Mouse (Mus musculus) ovary, postnatal 14 days (tissue): Measurements from ENCODE around the gene Jmjd1c.
A peak's percentile ranks its signal among the peaks of the same experiment; 100 is the strongest.

Experiments
- DNase-seq: peaks from one replicate; pipeline ENCODE4 v3.0.0; 2022; ENCODE audit warnings: low spot score

Gene Jmjd1c

DNA sequence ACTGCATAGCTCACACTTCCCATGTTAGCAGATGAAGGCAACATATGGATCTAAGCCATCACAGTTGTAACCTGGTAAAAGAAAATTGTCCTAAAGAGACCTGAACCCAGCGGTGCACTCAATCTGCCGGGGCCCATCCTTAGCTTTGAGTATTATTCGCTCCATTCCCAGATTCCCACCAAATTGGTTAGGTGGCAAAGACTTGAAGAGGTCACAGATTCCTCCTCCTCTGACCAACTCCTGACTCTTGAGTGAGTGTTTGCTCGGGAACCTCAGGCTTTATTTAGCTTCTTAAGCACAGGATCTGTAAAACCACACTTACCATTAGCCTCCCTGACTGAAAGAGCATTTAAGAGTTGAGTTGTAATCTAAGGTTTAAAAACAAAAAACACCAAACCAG, 23.3 kb upstream of the Jmjd1c start:
- no peak for DNase-seq

DNA sequence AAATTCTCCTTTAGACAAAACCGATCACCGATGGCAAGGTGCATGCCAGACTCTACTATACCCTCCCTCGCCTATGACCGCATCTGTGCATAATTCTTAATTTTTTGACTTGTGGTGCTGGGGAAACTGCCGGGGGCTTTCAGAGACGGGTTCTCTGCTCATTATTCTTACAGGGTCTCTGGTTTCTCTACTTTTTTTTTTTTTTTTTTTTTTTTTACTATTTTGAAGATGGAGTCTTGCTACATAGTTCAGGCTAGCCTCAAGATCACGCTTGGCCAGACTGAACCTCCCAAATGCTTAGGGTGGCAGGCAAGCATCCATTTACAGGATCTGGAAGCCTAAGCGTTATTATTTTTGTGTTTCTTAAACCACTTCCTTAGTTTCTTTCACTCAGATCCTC, 22.3 kb upstream of the Jmjd1c start:
- no peak for DNase-seq

GRCm38 (mm10) chr10:67075931-67076878, 19.7 kb upstream of the Jmjd1c start:
- DNase-seq = no peak

DNA sequence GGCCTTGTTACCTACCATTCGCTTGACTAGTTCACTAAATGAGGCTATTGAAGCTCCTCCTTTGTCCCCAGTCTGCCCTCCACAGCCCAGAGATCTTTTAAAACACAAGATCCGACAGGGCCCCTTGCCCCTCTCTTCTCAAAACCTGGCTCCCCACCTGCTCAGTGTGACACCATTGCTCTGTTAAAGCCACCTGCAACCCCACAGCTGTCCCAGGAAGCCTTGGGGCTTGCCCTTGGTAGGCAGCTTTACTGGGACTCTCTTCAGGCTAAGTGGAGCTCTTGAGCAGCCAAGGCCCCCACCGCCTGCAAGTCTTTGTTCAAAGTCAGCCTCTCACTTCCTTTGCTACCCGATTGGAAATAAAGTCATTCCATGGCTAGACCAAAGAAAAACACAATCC, 16.9 kb upstream of the Jmjd1c start:
- DNase-seq = no peak

DNA sequence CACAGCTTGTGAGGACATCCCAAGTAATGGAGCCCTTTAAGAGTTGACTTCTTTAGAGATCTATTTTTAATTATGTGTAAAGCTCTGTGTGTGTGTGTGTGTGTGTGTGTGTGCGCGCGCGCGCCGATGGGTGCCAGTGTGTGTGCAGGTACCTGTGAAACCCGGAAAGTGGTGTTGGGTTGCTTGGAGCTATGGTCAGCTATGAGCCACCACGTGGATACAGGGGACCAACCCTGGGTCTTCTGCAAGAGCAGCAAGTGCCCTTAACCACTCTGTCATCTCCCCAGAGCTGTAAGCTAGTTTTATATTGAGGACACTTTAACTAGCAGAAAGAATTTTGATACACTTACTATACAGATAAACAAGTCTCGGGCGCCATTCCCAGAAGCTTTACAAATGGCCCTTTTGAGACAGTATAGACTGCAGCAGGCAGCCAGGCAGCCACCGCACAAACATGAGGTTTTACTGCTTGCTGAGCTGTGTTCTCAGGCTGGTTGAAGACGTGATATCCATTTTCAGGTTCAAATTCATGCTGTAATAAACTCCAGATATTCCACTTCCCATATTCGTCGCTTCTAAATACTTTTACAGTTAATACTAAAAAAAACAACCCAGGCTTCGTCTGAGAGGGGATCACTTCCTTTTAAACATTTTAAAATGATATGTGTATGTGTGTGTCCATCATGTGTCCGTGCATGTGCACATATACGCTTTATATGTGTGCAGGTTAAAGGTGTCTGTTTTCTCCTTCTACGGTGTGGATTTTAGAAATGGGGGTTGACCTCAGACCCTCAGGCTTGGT, 14.5 kb upstream of the Jmjd1c start:
- no peak for DNase-seq

DNA sequence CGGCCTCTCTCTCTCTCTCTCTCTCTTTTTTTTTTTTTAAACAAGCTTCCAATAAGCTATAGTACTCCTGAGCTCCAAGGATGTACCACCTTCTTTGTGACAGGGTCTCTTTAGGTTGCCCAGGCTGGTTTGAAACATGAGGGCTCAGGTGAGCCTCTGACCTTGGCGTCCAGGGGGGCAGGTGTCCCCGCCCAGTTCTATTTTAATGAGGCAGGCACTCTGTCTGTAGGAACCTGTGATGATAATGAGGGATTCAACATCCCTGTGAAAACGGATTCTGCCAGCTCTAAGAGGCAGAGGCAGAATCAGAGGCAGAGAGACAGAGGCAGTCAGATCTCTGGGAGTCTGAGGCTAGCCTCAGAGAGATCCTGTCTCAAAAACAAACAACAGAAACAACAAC, 13.4 kb upstream of the Jmjd1c start:
- no peak for DNase-seq

GRCm38 (mm10) chr10:67083446-67084166, 12.3 kb upstream of the Jmjd1c start:
- no peak for DNase-seq

DNA sequence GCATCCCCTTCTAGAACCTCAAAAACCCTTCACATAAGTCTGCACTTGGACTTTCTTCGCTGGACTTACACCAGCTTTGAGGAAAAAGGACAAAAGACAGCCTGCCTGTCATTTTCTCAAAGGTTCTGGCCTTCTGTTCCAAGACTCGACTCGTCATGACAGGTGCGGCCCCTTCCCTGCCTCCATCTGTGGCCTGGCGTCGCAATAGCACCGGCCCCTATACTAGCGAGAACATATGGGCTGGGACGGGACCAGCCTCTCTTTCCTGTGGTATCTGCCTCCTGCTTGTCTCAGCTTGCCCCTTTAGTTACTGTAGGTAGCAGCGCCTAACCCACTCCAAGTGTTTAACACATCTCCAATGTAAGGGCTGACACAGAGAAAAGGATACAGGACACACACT, 10.8 kb upstream of the Jmjd1c start:
- no peak for DNase-seq

DNA sequence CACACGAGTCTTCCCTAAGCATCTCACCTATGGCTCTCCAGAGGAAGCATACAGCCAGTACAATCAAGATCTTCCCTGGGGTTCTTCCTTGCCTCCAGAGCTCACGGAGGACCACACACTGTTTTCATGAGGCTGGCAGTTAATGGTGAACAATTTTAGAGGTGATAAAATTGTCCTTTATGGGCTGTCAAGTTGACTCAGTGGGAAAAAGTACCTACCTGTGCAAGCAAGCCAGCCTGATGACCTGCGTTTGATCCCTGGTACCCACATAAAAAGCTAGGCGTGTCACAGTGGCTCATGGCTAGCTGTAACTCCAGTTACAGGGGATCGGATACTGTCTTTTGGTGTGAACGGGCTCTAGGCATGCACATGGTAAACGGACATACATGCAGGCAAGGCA, 10.0 kb upstream of the Jmjd1c start:
- DNase-seq = no peak

DNA sequence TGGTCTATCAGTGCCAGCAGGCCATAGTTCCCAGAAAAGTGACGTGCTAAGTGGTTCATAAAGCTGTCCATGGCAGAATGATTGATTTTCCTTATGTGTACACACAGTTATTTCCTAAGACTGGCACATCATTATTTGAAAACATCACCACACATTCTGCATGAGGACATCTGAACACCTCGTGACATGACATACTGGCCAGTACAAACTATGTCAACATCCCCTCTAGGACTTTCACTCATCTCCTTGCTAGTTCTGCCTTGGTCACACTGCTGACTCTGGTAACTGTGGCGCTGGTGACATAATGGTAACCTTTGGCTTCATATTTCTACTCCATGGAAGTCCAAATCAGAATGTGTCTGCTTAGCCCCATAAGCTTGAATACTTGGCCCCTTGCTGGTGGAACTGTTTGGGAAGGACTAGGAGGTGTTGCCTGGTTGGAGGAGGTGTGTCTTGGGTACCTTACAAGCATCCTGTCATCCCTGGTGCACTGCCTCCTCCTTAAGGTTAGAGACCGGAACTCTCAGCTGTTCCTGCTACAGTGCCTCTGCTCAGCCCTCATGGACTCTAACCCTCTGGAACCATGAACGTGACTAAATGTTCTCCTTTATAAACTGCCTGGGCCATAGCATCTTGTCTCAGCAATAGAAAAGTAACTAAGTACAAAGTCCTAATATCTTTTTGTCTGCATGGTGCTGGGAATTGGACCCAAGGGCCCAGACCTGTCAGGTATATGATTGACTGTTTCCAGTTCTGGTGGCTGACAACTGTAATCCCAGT, 8.3 kb upstream of the Jmjd1c start:
- no peak for DNase-seq

- DNase-seq = no peak
Measured at GRCm38 (mm10) chr10:67090611-67091010, 5.3 kb upstream of the Jmjd1c start.

DNA sequence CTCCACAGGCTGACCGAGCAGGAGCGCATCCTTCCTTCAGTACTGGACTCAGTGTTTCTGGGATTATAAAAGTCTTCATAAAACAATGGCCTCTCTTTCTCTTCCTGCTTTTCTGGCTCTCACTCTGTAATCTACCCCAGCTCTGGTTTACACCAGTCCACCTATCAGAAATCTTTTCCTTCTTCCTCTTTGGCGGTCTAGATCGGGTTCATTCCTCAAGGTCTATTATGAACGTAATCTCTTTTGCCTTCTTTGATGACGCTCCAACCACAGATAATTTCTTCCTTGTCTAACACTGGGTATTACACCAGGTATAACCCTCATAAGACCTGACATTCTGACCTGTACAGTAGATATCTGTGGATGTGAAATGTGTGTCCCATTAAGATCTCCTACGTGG, 1.0 kb upstream of the Jmjd1c start:
- DNase-seq = no peak

GRCm38 (mm10) chr10:67096621-67097436, 904 bp downstream of the Jmjd1c start, which contains the start of gene Reep3:
TSS of gene Reep3 (minus strand) at chr10:67096945.
- peak; percentile 72 for DNase-seq

GRCm38 (mm10) chr10:67097437-67098150, 1.7 kb downstream of the Jmjd1c start:
- DNase-seq = no peak

GRCm38 (mm10) chr10:67098408-67099050, 2.6 kb downstream of the Jmjd1c start:
- DNase-seq = no peak

GRCm38 (mm10) chr10:67099183-67099929, 3.4 kb downstream of the Jmjd1c start:
- DNase-seq = no peak

DNA sequence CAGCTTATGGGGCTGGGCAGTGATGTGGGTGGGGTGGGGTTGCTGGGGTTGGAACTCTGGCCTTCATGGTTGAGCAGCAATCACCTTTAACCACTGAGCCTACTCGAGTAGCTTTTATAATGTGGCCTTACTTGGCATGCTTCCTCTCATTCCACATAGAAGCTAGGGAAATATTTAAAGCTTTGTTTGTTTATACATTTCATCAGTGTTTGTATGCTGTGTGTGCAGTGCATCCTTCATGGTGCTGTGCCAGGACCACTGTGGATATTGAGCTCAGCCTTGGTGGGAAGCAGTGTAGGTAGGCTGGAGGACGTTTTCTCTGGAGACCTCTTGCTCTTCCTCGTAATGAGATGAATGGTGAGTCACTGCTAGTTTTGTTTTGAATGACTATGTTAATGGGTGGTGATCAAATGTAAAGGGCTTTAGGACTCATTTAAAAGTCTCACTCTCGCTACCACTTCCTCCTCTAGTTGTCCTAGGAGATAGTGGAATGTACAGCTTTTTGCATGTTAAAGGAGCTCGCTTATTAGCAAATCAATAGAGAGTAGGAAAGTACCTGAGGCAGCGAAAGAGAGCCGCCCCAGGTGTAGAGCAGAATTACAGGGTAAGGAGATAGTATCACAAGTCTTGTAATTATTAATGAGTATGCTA, 4.2 kb downstream of the Jmjd1c start:
- no peak for DNase-seq

DNA sequence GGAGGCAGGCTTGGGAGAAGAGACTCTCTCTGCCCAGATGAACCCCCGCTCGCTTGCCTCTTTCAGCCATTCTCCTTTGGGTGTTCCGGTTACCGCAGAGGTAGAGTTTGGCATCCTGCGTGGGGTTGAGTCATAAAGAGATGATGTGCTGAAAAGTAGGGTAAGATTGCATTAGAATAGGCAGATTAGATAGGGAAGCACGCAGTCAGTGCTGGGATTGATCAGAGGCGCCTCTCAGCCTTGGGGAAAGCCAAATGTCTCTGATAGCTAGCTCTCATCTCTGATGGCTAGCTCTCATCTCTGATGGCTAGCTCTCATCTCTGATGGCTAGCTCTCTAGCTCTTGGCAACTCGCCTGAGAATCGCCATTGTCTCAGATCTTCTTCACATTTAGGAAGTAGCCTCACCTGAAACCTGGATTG, 4.9 kb downstream of the Jmjd1c start:
- DNase-seq = no peak
